Mouse (Mus musculus) gastrocnemius, postnatal 25 days (tissue): ENCODE measurements at regions not wholly inside any gene's neighbourhood (a gene's known extent, or its start where the extent isn't known, plus 50 kb on each side); places are given as distances from the start of the nearest gene placed in this dataset.

Experiments
- DNase-seq: peaks from one replicate; pipeline ENCODE4 v3.0.0; 2022

- DNase-seq: no peak
Observed at GRCm38 (mm10) chr8:87199461-87200131, 272.8 kb downstream of the Cbln1 start.

GRCm38 (mm10) chr8:87197867-87198536 is 274.4 kb downstream of the Cbln1 start:
- DNase-seq: no peak

GRCm38 (mm10) chr8:87197000-87197399 is 275.4 kb downstream of the Cbln1 start:
- DNase-seq: no peak

GRCm38 (mm10) chr8:87196050-87196449 is 276.4 kb downstream of the Cbln1 start:
- DNase-seq: no peak

GRCm38 (mm10) chr8:87189791-87190385 is 282.5 kb downstream of the Cbln1 start:
- peak; percentile 8 for DNase-seq

- DNase-seq: no peak
Observed at GRCm38 (mm10) chr8:87182888-87183287, 289.5 kb downstream of the Cbln1 start.

DNA sequence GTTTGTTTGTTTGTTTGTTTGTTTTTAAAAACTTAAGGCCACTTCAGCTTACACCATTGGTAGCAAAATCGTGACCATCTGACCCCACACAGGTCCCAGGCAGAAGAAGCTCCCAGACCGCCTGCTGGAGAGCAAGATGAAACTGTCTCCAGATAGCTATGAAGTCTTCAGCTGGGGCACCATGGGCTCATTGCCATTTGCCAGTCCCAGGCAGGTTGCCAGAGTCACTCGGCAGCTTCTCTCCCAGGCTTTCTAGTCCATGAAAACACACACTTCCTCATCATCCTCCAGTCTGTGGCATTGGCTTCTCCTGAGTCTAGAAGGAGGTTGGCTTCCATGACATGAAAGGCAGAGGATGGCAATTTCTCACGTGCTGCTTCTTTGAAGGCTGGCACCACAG is 293.5 kb upstream of the N4bp1 start:
- no peak for DNase-seq

DNA sequence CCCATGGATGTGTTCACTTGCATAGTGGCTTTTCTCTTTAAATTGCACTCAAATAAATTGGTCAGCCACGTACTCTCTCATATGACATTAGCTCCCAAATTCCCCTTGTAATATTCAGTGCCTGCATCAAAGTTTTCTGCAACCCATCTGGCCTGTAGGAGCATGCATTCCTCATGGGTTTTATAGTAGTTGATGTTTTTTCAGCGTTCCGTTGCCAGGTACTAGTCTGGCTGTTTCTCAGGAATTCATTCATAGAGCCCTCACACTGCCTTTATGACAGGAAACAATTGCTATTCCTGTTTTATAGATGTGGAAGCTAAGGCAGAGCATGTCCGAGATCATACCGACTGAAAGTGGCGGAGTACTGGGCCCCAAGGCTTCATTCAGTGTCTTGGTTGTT is 292.6 kb upstream of the N4bp1 start:
- DNase-seq: no peak

GRCm38 (mm10) chr8:87175097-87175496 is 290.0 kb upstream of the N4bp1 start:
- no peak for DNase-seq

GRCm38 (mm10) chr8:87173720-87174119 is 288.7 kb upstream of the N4bp1 start:
- no peak for DNase-seq

DNA sequence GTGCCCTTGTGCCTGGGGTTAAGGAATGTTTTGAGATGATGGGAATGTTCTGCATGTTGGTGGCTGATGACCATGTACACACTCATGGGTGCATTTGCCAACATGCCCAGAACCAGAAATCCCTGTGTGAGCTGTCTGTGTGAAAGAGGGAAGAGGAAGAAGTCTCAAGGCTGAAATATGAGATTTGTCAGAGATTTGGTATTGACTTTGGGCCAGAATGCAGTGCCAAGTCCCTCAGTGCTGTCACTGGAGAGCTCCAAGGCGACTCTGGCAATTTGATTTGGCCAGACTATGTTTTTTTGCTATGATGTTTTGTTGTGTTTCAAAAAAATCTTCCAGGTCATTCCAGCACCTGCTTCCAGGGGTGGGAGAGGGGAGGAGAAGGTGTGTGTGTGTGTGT is 281.7 kb upstream of the N4bp1 start:
- no peak for DNase-seq

- no peak for DNase-seq
Observed at GRCm38 (mm10) chr8:87160416-87160815, 275.4 kb upstream of the N4bp1 start.

DNA sequence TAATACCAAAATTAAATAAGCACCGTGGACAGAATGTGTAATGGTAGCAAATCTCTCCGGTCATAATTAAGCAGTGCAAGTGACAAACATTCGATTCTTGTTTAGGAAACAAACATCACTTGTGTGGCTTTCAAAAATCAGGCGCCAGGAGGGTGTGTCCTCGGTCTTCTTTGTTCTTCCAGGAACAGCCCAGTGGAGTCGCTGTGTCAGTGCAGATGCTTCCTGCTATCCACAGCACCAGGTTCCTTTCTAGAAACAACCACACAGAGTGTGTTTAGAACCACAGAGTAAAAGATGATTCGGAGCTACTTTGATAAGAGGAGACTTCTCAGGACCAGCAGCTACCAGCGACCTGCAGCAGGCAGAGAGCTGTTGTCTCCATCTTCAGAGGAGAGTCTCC is 273.3 kb upstream of the N4bp1 start:
- no peak for DNase-seq

DNA sequence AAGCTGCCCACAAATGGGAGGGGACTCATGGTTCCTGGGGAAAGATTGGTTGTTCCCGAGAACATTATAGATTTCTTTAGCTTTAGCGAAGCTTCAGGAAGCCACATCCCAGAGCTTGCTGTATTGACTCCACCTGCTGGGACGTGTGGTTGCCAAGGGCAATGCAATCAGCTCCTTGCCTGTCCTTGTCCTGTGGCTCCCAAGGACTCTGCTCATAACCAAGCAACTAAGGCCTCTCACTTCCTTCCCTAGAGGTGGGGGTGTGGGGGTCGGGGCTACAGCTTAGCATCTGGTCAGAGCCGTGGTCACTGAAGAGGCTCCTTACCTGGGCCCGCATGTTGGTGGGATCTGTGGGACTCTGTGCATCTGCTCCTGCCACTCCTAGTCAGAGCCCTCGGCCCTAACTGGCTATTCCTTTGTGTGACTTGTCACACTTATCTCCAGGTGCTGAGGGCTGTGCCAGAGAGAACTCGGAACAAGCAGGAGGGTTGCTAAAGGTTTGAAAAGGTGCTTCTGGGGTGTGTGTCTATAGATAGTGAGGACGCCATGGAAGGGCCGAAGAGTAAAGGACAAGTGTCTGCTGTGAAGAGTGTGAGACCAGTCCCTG is 270.9 kb upstream of the N4bp1 start:
- DNase-seq: no peak

GRCm38 (mm10) chr8:87152068-87152915 is 267.2 kb upstream of the N4bp1 start:
- no peak for DNase-seq

- no peak for DNase-seq
Observed at GRCm38 (mm10) chr8:87148853-87149252, 263.8 kb upstream of the N4bp1 start.

DNA sequence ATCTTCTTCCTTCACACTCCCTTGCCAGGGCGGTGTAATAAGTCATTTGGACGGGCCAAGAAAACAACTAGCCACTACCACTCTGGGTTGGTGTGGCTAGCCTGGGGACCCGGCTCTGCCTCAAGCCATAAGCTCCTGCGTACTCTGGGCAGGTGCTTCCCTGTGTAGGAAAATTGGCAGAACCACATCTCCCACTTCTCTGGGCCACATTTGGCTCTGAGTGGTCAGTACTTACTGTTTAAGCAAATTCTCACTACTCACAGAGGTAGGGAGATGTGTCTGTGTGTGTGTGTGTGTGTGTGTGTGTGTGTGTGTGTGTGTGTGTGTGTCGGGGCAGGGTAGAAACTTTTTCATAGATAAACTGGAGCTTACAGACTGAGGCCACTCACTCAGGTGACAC is 262.6 kb upstream of the N4bp1 start:
- no peak for DNase-seq

GRCm38 (mm10) chr8:87137412-87137811 is 252.4 kb upstream of the N4bp1 start:
- DNase-seq: no peak

DNA sequence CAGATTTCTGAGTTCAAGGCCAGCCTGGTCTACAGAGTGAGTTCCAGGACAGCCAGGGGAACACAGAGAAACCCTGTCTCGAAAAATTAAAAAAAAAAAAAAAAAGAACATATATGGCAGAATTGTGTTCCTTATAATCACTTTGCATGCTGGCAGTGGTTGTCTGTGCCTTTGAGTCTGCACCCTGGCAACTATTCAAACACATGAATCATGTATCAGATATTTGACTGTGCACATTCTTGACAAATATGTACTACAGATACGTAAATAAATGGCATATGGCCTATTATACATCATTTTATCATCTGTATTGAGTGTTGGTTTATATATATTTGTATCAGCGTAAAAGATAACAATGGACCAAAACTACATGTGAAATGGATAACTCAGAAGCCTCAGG is 246.7 kb upstream of the N4bp1 start:
- no peak for DNase-seq

DNA sequence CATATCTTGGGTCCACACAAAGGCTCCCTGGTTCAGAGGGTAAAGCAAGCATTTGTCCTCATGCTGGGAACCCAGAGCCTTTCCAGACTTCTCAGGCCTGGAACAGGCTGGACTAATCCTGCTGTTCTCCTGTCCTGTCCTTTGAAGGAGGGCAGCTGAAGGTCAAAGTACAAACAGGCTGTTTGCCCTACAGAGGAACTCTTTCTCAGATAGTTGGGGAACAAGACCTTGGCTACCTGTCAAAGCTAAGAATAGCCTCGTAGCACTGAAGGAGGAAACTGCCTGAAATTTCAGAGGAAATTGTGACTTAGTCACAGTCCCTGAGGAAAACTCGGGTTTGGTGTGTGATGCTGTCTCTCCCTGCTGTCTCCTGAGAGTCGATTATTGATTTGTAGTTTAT is 245.6 kb upstream of the N4bp1 start:
- DNase-seq: no peak

DNA sequence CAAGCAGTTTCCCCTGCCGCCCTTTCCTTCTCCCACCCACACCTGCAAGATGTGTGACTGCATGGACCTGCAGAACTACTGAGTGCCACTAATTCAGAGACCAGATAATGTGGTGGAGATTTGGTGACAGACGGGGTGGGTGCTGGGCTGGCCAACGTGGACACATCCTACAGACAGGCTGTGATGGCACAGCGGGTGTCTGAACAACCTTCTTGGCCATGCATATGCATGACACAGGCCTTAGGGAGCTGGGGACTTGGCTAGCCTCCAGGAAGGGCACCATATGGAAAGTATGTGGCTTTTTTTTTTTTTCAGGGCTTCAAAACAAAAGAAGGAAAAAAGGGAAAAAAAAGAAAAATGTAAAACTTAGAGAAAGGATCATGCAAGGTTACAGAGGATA is 243.5 kb upstream of the N4bp1 start:
- DNase-seq: no peak

- DNase-seq: peak; percentile 36
Observed at GRCm38 (mm10) chr8:87116190-87116765, 231.2 kb upstream of the N4bp1 start.
